Mouse (Mus musculus) brain, embryonic 18.5 days (tissue): ENCODE data around the gene Impg2.
A peak's percentile ranks its signal among the peaks of the same experiment; 100 is the strongest.

Experiments used
- DNase-seq: peaks from one replicate; pipeline ENCODE4 v3.0.0-alpha.2; 2012; ENCODE audit warnings: low read depth, low spot score

Gene Impg2

DNA sequence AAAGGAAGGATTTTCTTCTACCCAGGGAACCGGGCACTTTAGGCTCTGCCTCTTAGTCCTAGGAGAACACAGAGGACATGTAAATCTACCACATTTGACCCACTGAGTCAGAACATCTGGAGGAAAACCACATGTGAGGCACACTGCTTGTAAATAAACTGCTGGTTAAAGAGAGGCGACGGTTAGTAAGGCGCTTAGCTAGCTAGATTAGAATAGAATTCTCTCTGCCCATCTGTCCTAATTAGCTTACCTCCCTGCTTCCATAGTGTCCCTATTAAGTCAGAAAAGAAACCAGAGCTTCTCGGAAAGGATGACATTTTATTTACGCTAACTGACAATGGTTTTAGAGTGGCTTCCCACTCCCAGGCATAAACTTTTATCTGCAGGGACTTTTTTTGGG lies at the start of gene Impg2:
Gene Impg2, plus strand, starts transcription at position 263 of the 400 bp plus-strand sequence.
- DNase-seq, result no peak

DNA sequence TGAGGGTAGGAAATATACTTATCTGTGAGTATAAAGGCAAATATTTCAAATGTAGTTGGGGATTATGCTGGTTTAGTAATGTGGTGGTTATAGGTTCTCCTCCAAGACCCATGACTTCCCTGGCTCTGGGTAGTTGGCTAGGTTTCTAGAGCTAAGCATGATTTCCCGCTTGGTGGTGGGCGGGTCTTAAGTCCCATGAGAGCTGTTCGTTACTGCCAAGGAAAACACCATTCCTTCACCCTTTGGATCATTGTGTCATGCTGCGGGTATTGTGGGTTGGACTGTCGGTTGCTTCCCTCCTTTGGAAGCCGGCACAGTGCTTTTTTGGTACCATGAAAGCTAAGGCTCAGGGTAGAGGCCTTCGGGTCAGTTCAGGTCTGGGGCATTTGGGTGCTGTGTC lies 40.6 kb upstream of the Impg2 start:
- DNase-seq, result no peak

DNA sequence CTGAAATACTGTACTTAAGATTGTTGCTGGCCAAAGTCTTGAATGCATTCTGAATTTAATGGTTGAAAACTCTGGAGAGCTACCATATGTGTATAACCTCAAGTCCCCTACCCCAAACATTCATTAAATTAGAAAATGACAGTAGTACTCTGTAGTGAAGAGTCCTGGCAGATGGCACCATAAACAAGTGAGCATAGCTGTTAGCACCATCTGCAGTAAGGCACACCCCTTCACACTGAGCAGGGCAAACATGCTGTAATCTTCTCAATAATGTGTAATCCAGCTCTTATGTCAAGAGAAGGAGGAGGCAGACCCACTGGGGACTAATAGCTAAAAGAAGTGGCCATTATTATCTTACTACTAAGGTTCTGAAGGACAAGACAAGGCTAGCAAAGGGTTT lies 33.9 kb upstream of the Impg2 start:
- no peak for DNase-seq

DNA sequence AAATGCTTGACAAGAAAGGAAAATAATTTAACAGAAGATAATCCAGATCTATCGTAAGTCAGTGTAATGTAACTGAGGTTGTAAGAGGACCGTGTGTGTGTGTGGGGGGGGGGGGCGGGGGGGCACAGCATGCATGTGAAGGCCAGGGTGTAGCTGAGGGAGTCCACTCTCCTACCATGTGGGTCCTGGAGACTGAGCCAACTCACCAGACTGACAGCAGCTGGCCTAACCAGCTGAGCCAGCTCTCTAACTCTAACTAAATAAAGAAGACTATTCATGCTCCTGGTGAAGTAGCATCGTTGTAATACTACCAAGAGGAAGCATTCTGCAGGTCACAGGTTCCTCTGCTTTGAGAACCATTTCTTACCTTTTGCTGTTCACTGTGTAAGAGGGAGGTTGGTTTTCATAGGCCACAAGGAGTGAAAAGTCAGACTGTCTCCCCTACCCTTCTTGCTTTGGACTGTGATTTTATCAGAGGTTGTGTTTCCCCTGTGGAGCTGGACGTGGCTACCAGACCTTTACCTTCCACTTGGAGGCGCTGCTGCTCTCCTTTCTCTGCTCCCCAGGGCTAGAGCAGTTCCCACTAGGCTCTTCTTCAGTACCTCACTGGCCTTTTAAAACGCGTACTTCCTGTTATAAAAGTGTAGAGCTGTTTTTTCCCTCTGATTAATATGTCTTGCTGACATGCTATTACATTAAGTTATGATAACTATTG lies 28.1 kb upstream of the Impg2 start:
- DNase-seq, result no peak

DNA sequence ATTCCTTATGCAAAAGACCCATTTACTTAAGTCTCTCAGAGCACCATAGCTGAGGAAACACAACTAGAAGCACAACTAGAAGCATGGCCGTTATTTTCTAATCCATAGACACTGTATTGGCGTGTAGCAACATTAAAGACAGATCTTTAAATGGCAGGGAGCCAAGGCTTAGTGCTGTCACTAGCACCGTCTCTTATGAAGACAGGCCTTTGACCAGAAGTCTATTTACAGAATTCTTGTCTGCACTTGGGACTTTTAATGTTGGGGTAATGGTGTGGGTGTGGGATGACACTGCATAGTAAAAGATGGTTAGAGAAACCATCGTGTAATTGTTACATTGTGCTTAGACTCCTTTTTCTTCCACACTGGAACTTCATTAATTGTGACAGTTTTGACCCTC lies 17.2 kb upstream of the Impg2 start:
- no peak for DNase-seq

DNA sequence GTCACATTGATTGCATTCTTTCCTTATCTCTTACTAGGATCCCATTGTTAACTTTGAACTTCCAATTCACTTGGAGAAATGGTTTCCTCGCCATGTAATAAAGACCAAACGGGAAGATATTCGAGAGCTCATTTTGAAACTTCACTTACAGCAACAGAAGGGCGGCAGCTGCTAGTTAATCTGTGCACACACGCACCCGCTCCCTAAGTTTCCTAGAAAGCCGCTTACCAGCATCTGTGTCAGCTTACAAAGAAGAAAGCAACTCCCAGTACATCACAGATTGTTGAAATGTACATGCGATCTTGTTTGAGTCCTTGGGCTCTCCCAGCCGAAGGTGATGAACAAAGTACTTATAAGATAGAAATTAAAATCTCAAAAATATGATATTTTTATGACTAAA lies 15.9 kb upstream of the Impg2 start:
- peak; percentile 30 for DNase-seq

DNA sequence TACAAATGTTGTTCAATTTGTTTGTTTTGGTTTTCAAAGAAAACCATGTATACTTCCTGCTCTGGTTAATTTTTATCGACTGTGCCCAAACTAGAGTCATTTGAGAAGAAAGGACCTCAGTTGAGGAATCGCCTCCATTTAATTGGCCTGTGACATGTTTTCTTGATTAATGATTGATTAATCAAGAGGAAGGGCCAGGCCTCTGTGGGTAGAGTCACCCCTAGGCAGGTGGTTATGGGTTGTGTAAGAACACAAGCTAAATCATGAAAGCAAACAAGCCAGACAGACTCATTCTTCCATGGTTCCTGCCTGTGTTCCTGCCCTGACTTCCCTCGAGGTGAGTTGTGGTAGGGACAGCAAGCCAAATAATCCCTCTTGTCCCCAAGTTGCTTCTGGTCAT lies 8.6 kb downstream of the Impg2 start:
- DNase-seq, result no peak

DNA sequence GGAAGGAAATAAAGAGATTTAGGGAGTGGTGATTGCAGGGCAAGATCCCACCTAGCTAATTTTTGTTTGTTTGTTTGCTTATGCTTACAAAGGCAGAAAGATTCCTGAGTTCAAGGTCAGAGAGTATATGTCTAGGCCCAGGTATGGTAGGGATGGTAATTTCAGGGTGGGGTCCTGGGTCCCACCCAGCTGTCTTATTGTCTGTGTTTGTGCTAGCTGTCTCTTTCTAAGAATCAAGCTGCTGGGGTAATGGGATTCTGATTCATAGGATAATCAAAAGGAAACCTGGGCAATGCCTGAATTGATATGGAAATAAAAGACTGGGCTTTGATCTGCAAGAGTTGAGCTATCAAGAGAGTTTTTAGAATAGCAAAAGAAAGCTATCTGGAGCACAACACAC lies 23.6 kb downstream of the Impg2 start:
- no peak for DNase-seq

DNA sequence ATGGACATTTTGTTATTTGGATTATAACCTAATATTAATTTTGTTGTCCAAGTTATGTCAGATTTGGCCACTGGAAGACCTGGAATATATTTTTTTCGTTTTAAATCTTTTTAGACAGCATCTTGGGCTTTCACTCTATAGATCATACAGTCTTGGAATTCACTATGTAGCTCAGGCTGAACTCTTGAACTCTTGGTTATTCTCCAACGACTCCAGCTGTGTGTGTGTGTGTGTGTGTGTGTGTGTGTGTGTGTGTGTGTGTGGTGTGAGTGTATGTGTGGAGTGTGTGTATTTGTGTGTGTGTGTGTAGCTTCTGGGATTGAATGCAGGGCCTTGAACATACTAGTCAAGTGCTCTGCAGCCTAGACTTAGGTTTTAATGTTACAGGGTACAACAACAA lies 25.3 kb downstream of the Impg2 start:
- DNase-seq, result no peak

DNA sequence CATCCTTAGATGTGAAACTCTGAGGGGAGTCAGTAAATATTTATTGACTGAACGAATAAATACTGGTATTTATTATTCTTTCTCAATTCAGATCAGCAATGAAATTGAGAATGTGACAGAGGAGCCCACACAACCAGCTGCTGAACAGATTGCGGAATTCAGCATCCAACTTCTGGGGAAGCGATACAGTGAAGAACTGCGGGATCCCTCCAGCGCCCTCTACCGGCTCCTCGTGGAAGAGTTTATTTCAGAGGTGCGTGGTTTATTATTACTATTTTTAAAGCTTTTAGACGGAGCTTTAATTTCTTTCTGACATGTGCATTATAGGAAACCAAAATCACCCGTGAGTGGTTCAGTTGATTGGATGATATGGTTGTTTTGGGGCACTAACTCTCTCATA lies 27.2 kb downstream of the Impg2 start:
- DNase-seq, result no peak

DNA sequence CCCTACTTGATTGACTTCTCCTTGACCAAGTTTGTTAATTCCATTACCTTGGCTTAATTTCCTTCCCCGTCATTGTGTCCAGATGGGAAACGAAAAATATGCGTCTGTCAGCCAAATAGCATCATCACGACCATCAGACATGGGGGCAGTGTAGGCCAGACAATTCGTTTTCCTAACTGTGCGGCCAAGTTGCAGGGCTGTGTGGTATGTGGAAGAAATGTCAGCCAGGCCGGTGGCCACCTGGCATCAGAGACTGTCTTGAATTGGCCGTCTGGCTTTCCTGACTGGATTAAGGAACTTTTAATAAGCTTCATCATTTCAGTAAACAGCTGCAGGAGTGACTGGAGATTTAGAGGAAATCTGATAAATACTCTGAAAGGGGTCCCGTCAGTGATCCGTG lies 28.6 kb downstream of the Impg2 start:
- no peak for DNase-seq

DNA sequence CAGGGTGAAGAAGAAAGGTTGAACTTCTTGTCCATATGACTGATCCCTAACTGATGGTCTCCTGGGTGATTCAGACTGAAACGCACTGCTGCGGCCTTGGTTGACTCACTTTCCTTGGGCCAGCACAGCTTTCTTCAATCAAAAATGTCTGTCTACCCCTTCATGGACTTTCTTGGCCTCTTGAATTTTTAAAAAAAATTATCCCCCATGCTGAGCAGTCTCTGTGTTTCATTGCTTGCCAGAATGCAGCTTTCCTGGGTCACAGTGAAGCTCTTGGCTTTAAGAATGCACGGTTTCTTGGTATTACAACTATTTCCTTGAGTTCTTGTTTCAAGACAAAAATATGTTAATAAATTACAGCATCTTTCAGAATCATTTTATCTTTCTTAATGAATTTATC lies 41.9 kb downstream of the Impg2 start:
- no peak for DNase-seq

DNA sequence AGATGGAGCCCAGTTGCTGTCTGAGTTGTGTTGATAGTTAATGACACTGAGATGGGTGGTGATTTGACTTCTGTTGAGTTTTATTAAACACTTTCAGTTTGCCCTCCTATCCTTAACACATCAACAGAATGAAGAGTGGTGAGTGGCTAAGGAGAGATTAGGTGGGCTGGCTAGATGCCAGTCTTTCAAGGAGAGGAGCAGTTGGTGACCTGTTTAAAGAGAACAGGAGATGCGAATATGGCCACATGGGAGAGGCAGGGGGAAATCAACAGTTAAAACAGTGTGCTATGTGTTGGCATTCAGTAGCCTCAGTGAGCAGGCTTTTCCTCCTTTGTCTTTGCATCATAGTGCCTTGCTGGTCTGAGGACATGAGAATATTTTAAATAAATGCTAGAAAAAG lies 69.8 kb downstream of the Impg2 start:
- DNase-seq, result no peak

DNA sequence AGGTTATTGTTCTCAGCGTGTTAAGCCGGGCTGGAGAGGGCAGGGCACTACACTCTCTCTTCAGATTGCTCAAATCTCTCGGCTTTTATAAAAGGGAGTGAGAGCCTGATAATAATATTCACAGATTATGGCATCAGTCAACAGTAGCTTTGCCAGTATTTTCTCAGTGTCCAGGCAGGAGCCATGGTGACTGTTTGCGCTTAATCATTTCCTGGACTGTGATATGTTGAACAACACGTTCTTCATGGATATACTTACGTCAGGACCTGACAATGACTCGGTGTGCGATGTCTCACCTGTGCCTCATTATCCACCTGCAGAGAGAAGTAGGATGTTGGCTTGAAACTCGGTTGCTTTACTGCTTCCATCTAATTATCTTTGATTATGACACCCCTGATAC lies 74.9 kb downstream of the Impg2 start:
- no peak for DNase-seq

DNA sequence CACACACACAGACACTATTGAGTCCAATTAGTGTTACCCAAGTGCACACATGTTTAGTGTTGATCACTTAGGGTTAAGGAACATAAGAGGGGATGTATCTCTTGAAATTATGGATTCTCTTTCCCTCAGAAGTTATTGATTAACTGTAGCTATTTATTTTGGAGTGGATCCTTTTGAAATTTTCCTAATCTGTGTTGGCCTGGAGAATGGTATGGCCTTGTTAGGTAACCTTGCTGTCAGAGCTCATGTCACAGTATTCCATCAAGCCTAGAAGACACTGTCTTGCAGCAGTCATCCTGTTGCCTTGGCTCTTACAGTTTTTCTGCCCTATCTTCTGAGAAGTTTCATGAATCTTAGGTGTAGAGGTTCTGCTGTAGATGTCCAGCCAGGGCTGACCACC lies 75.6 kb downstream of the Impg2 start:
- DNase-seq, result no peak

DNA sequence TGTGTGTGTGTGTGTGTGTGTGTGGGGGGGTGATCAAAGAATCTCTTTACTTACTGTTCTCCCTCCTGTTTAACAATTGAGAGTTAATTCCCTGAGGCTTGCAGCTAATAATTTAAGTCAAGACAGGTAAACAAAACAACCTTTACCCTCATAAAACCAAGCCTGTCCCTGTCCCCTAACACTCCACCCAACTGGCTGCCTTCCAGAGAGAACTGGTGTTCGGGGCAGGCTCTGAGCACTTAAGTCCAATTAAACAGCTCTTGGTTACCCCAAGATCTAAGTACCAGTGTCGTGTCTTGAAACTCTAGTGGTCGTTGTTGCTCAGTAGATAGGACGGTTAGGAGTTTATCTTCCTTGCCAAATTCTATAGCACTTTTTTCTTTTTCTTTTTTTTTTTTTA lies 77.2 kb downstream of the Impg2 start:
- DNase-seq, result no peak

DNA sequence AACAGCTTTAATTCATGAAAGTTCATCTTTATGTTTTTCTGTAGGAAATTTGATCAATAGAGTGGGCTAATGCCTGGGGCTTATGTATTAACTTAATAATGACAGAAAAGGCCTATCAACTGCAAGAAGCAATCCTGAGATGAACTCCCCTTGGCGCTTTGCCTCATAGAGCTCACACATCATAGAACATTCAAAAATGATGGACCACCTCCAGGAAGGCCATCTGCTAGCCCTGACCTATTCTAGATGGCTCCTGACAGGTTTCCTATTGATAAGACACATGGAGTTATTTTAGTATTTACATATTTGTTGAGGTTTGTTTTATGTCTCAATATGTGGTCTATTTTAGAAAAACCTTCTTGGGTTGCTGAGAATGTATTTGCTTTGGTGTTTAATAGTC lies 79.2 kb downstream of the Impg2 start:
- DNase-seq, result no peak

DNA sequence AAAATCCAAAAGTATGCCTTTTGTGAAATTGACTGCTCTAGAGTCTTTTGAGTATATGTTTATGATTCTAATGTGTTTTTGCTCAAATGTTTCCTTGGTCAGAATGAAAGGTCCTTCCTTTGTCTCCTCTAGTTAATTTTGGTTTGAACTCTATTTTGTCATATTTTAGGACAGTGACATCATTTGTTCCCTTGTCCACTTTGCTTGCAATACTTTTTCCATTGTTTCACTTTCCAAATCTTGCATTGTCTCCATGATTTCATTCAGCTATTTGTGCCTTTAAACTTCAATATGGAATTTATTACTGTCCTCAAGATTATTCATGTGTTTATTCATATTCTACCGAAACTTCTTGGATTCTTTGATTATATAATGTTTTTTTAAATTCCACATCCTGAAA lies 79.8 kb downstream of the Impg2 start:
- DNase-seq, result no peak

DNA sequence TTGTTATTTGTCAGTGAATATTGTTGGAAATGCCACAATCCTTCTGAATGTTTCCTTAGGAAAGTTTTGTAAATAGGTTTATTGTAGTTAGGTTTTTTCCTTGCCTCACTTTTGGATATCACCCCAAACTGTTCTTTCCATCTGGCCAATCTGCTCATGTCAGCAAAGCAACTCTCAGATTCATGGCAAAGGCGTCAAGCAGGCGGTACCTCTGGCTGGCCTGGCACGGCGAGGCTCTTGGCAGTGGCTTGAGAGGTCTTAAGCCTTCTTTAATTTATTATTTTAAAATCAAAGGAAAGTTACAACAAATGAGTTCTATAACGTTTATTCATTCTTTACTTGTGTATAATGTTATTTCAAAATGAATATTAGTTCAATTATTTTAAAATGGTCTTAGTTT lies 82.0 kb downstream of the Impg2 start:
- DNase-seq, result no peak

DNA sequence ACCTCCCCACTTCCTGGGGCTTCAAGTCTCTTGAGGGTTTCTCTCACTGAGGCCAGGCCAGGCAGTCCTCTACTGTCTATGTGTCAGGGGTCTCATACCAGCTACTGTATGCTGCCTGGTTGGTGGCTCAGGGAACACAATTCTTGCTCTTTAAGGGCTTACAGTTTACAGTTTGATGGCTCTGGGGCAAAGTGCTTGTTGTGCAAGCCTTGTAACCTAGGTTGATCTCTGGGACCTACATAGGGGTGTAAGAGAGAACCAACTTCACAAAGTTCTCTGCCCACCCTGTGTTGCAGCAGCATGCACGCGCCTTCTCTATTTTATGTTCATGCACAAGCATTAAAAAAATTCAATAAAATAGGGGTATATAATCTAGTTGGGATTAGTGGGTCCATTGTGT lies 82.9 kb downstream of the Impg2 start:
- no peak for DNase-seq

DNA sequence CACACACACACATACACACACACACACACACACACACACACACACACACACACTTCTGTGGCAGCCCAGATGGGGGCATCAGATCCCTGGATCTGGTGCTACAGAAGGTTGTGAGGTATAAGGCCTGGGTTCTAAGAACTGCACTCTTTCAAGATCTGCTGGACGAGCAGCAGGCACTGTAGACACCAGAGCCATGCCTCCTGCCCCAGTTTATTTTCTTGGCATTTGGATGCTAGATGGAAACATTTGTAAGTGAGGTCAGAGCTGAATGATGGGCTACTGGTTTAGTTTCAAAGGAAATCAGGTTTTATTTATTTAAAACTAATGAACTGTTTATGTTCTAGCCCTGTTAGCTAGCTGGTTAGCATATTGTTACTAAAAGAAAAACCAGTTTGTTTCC lies 90.8 kb downstream of the Impg2 start:
- DNase-seq, result no peak

DNA sequence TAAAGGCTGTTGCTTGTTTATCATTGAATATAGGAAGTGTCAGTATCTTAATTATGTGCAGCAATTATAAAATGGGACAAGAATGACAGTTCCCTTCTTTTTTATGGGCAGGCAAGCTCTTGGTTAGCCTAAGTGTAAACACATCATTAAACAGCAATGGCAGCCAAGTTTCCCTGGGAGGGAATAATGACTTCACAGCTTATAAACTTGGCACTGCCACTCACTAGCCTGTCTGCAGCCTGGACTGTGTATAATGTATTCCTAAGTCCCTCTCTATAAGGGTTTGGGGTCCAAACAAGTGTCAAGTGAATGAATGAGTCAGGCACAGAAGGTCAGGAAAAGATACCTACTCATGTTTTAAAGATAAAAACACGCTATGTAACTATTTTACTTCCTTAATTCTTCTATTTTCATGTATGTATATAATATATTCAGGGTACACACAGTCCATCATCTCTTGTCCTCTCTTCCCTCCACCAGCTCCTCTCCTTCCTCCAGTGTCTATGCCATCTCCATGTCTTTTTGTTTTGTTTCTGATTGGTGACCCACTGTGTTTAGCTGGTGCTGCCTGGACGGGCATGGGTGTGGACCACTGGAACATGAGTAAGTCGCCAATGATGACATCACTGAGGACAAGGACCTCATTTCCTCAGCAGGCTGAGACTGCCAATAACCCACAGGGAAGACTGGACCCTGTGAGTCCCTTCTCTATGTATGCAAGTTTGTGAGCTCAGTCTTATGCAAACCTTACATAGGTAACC lies 92.0 kb downstream of the Impg2 start:
- DNase-seq, result no peak

DNA sequence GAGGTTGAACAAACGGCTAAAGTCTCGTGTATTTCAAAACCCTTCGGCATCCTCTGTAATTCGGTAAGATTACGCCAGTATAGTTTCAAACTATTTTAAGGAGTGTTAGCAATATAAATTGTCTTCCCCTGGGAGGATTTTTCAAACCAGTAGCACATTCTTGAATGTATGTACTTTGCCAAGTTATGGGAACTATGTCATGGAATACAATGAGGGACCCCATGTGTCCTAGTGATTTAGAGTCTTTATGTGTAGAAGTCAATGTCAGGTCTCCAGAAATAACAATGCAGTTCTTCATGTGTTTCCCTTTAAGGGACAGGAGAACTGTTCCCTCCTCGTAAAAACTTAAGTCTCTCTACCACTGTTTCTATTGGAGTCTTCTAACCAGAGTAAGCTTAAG lies 94.1 kb downstream of the Impg2 start:
- no peak for DNase-seq

DNA sequence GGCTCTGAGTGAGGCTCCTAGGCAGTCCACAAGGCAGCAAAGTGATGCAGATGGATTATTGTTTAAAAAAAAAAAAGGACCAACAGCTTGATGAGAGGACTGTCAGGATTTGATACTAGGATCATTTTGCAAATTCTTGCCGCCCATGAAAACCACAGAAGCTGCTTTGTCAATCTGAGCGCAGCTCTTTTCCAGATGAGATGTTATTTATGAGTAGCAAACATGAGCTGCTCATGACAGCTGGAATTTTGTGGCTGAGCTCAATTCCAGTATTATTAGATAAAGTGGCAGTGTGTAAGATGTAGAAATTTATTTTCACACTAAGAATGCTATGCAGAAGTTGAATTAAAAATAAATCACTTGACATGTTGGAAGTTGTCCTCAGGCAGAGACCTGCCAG lies 94.7 kb downstream of the Impg2 start:
- DNase-seq, result no peak
